Mouse (Mus musculus) brain, embryonic 14.5 days (tissue): ENCODE measurements around the gene Bspry. TPM values are rescaled to one million over a fixed set of nuclear protein-coding genes. Genes with fewer than 3 reads are reported as not detected.
A peak's percentile ranks its signal among the peaks of the same experiment; 100 is the strongest.
"Not testable (repeated sequence)": the region's sequence is repeated elsewhere in the genome, so short reads cannot be mapped to it uniquely, and the experiment has no call there.

Experiments used
- DNase-seq: peaks from one replicate; pipeline ENCODE4 v3.0.0-alpha.2; 2011; ENCODE audit warnings: low read depth
- CTCF ChIP-seq: fragments of 200-500 bp; IDR thresholded peaks from 2 replicates; pipeline ENCODE4 v1.5.1; 2012; ENCODE audit warnings: inconsistent platforms, mild to moderate bottlenecking, moderate library complexity, borderline replicate concordance; ENCODE audit not compliant: insufficient read depth, insufficient read length; ENCODE audit errors: extremely low read depth
- POLR2A ChIP-seq: fragments of 200-500 bp; IDR thresholded peaks from 2 replicates; pipeline ENCODE4 v1.6.1; 2012; ENCODE audit warnings: mild to moderate bottlenecking, inconsistent platforms, borderline replicate concordance; ENCODE audit not compliant: poor library complexity, insufficient read depth, insufficient read length, severe bottlenecking; ENCODE audit errors: extremely low read depth
- polyA plus RNA-seq: library from polyadenylated mRNA; depleted of rRNA; stranded (reverse); fragments of >200 nt; gene quantifications from 2 replicates; pipeline ENCODE4 v1.2.3, GENCODE M21; 2012

The Bspry gene
- polyA plus RNA-seq, 1 experiment: 0.72 TPM

- DNase-seq: no peak
Observed at GRCm38 (mm10) chr4:62463124-62463523, 16.7 kb upstream of the Bspry start.

GRCm38 (mm10) chr4:62468158-62468557 lies 11.7 kb upstream of the Bspry start:
- TF ChIP-seq POLR2A (no peak), CTCF (no peak)
- DNase-seq: no peak

More at GRCm38 (mm10) chr4:62463124-62463523, 16.7 kb upstream of the Bspry start:
- TF ChIP-seq CTCF: no peak

DNA sequence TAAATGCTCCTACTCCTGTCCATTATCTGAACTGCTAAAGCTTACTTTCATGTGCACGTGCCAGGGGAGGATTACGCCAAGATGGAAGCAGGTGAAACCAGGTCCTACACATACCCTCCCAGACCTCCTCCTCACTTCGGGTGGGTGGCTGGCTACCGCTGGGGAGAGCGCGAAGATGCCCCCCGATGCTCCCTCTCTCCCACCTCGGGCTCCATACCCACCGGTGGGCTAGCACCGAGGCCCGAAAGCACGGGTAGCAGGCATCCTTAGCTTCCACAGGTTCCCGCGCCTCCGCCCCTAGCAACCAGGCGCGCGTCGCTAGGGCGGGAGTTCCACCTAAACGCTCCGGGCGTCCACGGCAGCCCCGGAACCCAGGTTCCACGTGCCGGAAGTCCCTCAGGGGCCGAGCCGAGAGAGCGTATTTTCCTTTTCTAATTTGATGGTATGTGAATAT lies 9.2 kb upstream of the Bspry start, which contains the start of gene Wdr31:
Gene Wdr31 (minus strand): TSS at position 299 of the 454 bp plus-strand sequence.
- TF ChIP-seq POLR2A: peak; percentile 18; the same call in 1 of the 2 replicates
- TF ChIP-seq CTCF: no peak
- peak; percentile 93 for DNase-seq

- TF ChIP-seq POLR2A: no peak
- TF ChIP-seq CTCF: no peak
Observed at GRCm38 (mm10) chr4:62472071-62472470, 7.8 kb upstream of the Bspry start.

GRCm38 (mm10) chr4:62475131-62475530 lies 4.7 kb upstream of the Bspry start:
- no peak for TF ChIP-seq CTCF
- no peak for TF ChIP-seq POLR2A
- DNase-seq: no peak

More at GRCm38 (mm10) chr4:62472071-62472470, 7.8 kb upstream of the Bspry start:
- DNase-seq: no peak

DNA sequence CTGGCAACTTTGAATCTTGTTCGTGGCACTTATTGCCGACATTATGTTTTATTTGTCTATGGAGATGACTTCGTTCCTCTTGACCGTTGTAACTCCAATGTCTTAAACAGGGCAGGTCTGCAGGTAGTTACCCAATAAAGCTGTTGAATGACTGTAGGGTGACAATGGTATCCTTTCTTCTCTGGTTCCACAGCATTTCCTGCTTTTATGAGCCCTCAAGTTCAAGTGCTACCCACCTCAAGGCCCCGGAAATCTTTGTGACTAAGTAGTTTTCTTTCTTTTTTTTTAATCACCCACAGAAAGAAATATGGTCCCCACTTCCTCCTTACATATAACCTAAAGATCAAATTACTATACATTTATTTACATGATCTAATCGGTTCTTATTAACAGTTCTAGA lies 4.1 kb upstream of the Bspry start:
- TF ChIP-seq POLR2A: no peak
- no peak for TF ChIP-seq CTCF
- no peak for DNase-seq

DNA sequence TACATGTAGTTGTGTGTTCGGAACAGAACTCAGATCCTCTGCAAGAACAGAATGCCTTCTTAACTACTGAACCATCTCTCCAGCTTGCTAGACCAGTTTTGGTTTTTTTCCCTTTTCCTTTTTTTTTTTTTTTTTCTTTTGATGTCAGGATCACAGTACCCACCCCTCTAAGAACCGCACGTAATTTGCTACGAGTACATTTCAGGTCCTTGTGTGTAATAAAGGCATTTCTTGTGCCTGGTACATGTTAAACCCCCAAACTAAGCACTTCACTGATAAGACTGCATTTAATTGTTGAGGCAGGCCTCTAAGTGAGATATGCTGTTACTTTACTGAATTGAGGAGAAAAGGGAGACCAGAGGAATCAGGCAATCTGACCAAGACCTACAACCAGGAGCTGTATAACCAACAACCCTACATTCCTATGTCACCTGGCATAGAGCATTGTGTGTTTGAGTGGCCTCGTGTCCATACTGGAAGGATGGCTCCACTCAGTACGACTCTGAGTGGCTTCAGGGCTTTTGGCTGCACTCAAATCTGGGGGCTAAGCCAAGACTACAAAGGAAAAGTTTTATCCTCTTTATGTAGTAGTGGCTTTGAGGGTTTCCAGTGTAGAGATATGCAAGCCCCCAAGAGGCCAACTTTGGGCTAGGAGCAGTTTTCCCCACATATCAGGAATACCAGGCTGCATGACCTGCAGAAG lies 2.2 kb upstream of the Bspry start:
- no peak for DNase-seq
- TF ChIP-seq CTCF: no peak
- no peak for TF ChIP-seq POLR2A

GRCm38 (mm10) chr4:62479593-62479936 lies 288 bp upstream of the Bspry start:
- not testable (repeated sequence) for DNase-seq

DNA sequence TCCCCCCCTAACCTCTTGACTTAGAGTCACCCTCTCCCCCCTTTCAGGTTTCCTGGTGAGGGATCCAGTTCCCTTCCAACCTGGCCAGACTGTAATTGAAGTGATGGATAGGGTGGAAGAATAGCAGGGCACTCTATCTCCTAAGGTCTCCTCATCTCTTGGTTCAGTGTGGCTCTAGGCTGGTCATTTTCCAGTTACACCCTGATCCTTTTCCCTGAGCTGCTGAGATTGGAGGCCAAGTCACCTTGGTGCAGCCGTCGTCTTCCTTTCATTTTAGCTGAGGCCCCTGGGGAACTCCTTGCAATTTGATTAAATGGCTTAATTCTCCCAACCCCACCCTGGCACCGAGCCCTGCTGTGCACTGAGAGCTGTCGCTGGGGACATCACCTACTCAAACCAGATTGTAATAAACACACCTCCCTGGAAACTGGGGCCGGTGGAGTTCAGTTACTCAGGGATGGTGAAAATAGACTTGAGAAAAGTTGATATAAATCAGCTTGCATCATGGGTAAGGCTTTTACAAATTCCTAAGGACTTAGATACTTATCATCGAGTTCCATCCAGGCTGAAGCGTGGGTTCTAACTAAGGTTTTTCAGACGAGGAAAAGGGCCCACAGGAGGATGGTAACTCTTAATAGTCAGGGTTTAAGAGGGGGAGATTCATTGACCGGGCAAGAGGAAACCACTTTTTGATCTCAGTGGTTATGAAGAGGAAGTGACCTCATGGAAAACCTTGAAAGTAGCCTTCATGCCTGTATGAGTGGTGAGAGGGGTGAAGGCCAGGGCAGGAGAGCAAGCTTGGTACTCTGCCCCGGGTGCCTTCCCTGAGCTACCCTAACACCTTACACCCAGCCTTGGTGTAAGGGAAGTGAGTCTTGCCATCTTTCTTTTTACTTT lies 1.1 kb downstream of the Bspry start:
- no peak for TF ChIP-seq POLR2A
- TF ChIP-seq CTCF: no peak
- DNase-seq: no peak

GRCm38 (mm10) chr4:62484928-62485327 lies 5.1 kb downstream of the Bspry start:
- no peak for DNase-seq
- TF ChIP-seq POLR2A: no peak
- no peak for TF ChIP-seq CTCF

- DNase-seq: no peak
- TF ChIP-seq POLR2A (no peak), CTCF (no peak)
Observed at GRCm38 (mm10) chr4:62485450-62486161, 5.8 kb downstream of the Bspry start.
